Mouse (Mus musculus) G1E (cell line): ENCODE results near the gene Hand2.

Experiments
- CTCF ChIP-seq: IDR thresholded peaks from 2 replicates; pipeline ENCODE4 v1.5.1; 2012; ENCODE audit warnings: low read depth, low read length, inconsistent platforms, mixed read lengths
- GATA1 ChIP-seq: IDR thresholded peaks from 2 replicates; pipeline ENCODE4 v1.6.1; 2012; ENCODE audit warnings: borderline replicate concordance, low read length, inconsistent platforms, mixed read lengths
- GATA2 ChIP-seq: IDR thresholded peaks from 2 replicates; pipeline ENCODE4 v1.6.1; 2012; ENCODE audit warnings: low read depth, low read length, inconsistent platforms, borderline replicate concordance
- TAL1 ChIP-seq: conservative IDR thresholded peaks from 2 replicates; pipeline ENCODE4 v1.6.1; 2012; ENCODE audit warnings: low read depth, low read length, inconsistent platforms, mixed read lengths

DNA sequence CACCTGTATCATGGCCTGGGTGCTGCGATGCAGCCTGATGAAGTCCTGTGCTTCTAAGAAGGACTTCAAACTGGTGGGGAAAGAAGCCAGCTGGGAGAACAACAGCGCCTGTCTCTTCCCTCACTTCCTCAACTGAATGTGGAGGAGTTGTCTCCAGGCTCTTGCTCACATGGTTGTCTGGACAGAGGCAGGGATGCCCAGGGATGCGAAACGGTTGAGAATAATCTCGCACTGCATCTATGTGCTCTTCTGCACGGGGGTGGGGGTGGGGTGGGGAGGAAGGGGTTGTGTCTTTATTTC, 20.7 kb downstream of the Hand2 start:
- no peak for TF ChIP-seq CTCF
- no peak for TF ChIP-seq GATA1
- TF ChIP-seq GATA2, result no peak
- TF ChIP-seq TAL1, result no peak
